Mouse (Mus musculus): ENCODE measurements around the gene Lxn. TPM values are rescaled to one million over a fixed set of nuclear protein-coding genes. Genes with fewer than 3 reads are reported as not detected.

The Lxn gene
- polyA plus RNA-seq (2015; fragmentation: Nextera tagmentation; extraction: Ambion mirVana): 94.2 and 104 TPM in 2 replicates

GRCm38 (mm10) chr3:67463450-67464372, at the start of gene Lxn:
Gene Lxn (minus strand): TSS chr3:67463926.
- H3K4me3 ChIP-seq: peak within 1 kb of the TSS; percentile 67
- H3K36me3 ChIP-seq: peaks cover 36% of the 10 kb centered on the region
- peak; percentile 91 for ATAC-seq (ENCODE audit: low FRiP score, low read depth)
- no peaks in the 10 kb centered on the region for H3K27me3 ChIP-seq
- no peaks in the 10 kb centered on the region for H3K9me3 ChIP-seq
- H3K4me1 ChIP-seq: peaks cover 15% of the 10 kb centered on the region
- peak within 1 kb of the TSS; percentile 78 for H3K9ac ChIP-seq
- WGBS: under 1% methylated on average over 43 of the region's 43 CpGs
- H3K4me2 ChIP-seq (replicated peaks): peak within 1 kb of the TSS; percentile 74
- H3K27ac ChIP-seq: peak within 1 kb of the TSS; percentile 88

- Histone ChIP-seq H3K9ac (no peak overlapping the region), H3K27ac (no peak overlapping the region), H3K36me3 (no peaks in the 10 kb centered on the region), H3K4me2 (replicated peaks) (no peak overlapping the region), H3K27me3 (peaks cover 46% of the 10 kb centered on the region), H3K9me3 (no peaks in the 10 kb centered on the region), H3K4me3 (no peak overlapping the region), H3K4me1 (0 out of 2 replicates have a peak, but pooled peaks cover 3% of the 10 kb centered on the region)
- peak; percentile 49; the same call in 1 of the 2 replicates for ATAC-seq (ENCODE audit: low FRiP score, low read depth)
- WGBS: 3% methylated on average over 5 of the region's 5 CpGs
Observed at GRCm38 (mm10) chr3:67512807-67513206, 49.1 kb upstream of the Lxn start.

GRCm38 (mm10) chr3:67508216-67508892, 44.6 kb upstream of the Lxn start:
- 75% methylated on average over 10 of the region's 10 CpGs for WGBS
- no peaks in the 10 kb centered on the region for H3K4me1 ChIP-seq
- H3K27me3 ChIP-seq: peaks cover 4% of the 10 kb centered on the region
- H3K4me2 ChIP-seq (replicated peaks): no peak overlapping the region
- H3K9me3 ChIP-seq: no peaks in the 10 kb centered on the region
- no peaks in the 10 kb centered on the region for H3K36me3 ChIP-seq
- no peak overlapping the region for H3K27ac ChIP-seq
- H3K4me3 ChIP-seq: no peak overlapping the region
- no peak overlapping the region for H3K9ac ChIP-seq
- no peak for ATAC-seq (ENCODE audit: low FRiP score, low read depth)

GRCm38 (mm10) chr3:67505286-67505685, 41.6 kb upstream of the Lxn start:
- Histone ChIP-seq H3K27me3 (no peaks in the 10 kb centered on the region), H3K27ac (no peak overlapping the region), H3K4me1 (no peaks in the 10 kb centered on the region), H3K9ac (no peak overlapping the region), H3K4me3 (no peak overlapping the region), H3K4me2 (replicated peaks) (no peak overlapping the region), H3K36me3 (no peaks in the 10 kb centered on the region), H3K9me3 (no peaks in the 10 kb centered on the region)
- ATAC-seq (ENCODE audit: low FRiP score, low read depth): no peak
- 74% methylated on average over 2 of the region's 2 CpGs for WGBS

- H3K9ac ChIP-seq: no peak overlapping the region
- no peaks in the 10 kb centered on the region for H3K27me3 ChIP-seq
- H3K36me3 ChIP-seq: no peaks in the 10 kb centered on the region
- H3K9me3 ChIP-seq: 0 out of 2 replicates have a peak, but pooled peaks cover 2% of the 10 kb centered on the region
- H3K27ac ChIP-seq: no peak overlapping the region
- 0 out of 2 replicates have a peak, but pooled peaks have one; percentile 54 for ATAC-seq (ENCODE audit: low FRiP score, low read depth)
- H3K4me2 ChIP-seq (replicated peaks): no peak overlapping the region
- no peak overlapping the region for H3K4me3 ChIP-seq
- H3K4me1 ChIP-seq: no peaks in the 10 kb centered on the region
- 17% methylated on average over 3 of the region's 3 CpGs for WGBS
Observed at GRCm38 (mm10) chr3:67503878-67504277, 40.2 kb upstream of the Lxn start.

GRCm38 (mm10) chr3:67499406-67499791, 35.7 kb upstream of the Lxn start:
- 87% methylated on average over 4 of the region's 4 CpGs for WGBS
- Histone ChIP-seq H3K9me3 (0 out of 2 replicates have a peak, but pooled peaks cover 4% of the 10 kb centered on the region), H3K27ac (no peak overlapping the region), H3K4me1 (no peaks in the 10 kb centered on the region), H3K4me2 (replicated peaks) (no peak overlapping the region), H3K4me3 (no peak overlapping the region), H3K27me3 (no peaks in the 10 kb centered on the region), H3K36me3 (no peaks in the 10 kb centered on the region), H3K9ac (no peak overlapping the region)
- no peak for ATAC-seq (ENCODE audit: low FRiP score, low read depth)

- Histone ChIP-seq H3K9me3 (0 out of 2 replicates have a peak, but pooled peaks cover 4% of the 10 kb centered on the region), H3K27me3 (no peaks in the 10 kb centered on the region), H3K36me3 (no peaks in the 10 kb centered on the region), H3K4me3 (no peak overlapping the region), H3K4me2 (replicated peaks) (no peak overlapping the region), H3K9ac (no peak overlapping the region), H3K27ac (no peak overlapping the region), H3K4me1 (0 out of 2 replicates have a peak, but pooled peaks cover 1% of the 10 kb centered on the region)
- no peak for ATAC-seq (ENCODE audit: low FRiP score, low read depth)
- 92% methylated on average over 8 of the region's 8 CpGs for WGBS
Observed at GRCm38 (mm10) chr3:67498773-67499405, 35.2 kb upstream of the Lxn start.

GRCm38 (mm10) chr3:67497998-67498397, 34.3 kb upstream of the Lxn start:
- WGBS: 81% methylated on average over 2 of the region's 2 CpGs

GRCm38 (mm10) chr3:67496310-67496709, 32.6 kb upstream of the Lxn start:
- no peaks in the 10 kb centered on the region for H3K36me3 ChIP-seq
- peaks cover 6% of the 10 kb centered on the region; the same call in 1 of the 2 replicates for H3K4me1 ChIP-seq
- no peak overlapping the region for H3K4me2 ChIP-seq (replicated peaks)
- no peak overlapping the region for H3K27ac ChIP-seq
- no peak overlapping the region for H3K4me3 ChIP-seq
- no peak for ATAC-seq (ENCODE audit: low FRiP score, low read depth)
- H3K9ac ChIP-seq: no peak overlapping the region
- 86% methylated on average over 10 of the region's 10 CpGs for WGBS
- H3K9me3 ChIP-seq: 0 out of 2 replicates have a peak, but pooled peaks cover 4% of the 10 kb centered on the region
- no peaks in the 10 kb centered on the region for H3K27me3 ChIP-seq

More at GRCm38 (mm10) chr3:67497998-67498397, 34.3 kb upstream of the Lxn start:
- ATAC-seq (ENCODE audit: low FRiP score, low read depth): no peak
- H3K9me3 ChIP-seq: 0 out of 2 replicates have a peak, but pooled peaks cover 4% of the 10 kb centered on the region
- no peak overlapping the region for H3K4me3 ChIP-seq
- no peak overlapping the region for H3K9ac ChIP-seq
- no peaks in the 10 kb centered on the region for H3K36me3 ChIP-seq
- H3K27me3 ChIP-seq: no peaks in the 10 kb centered on the region
- no peak overlapping the region for H3K27ac ChIP-seq
- no peak overlapping the region for H3K4me2 ChIP-seq (replicated peaks)
- H3K4me1 ChIP-seq: peaks cover 6% of the 10 kb centered on the region; the same call in 1 of the 2 replicates

- Histone ChIP-seq H3K4me3 (no peak overlapping the region), H3K27me3 (no peaks in the 10 kb centered on the region), H3K27ac (no peak overlapping the region), H3K9ac (no peak overlapping the region), H3K4me1 (peaks cover 6% of the 10 kb centered on the region; the same call in 1 of the 2 replicates), H3K9me3 (no peaks in the 10 kb centered on the region), H3K36me3 (no peaks in the 10 kb centered on the region), H3K4me2 (replicated peaks) (no peak overlapping the region)
- ATAC-seq (ENCODE audit: low FRiP score, low read depth): no peak
- 75% methylated on average over 8 of the region's 8 CpGs for WGBS
Observed at GRCm38 (mm10) chr3:67493132-67493531, 29.4 kb upstream of the Lxn start.

- Histone ChIP-seq H3K27me3 (no peaks in the 10 kb centered on the region), H3K9me3 (no peaks in the 10 kb centered on the region), H3K9ac (no peak overlapping the region), H3K4me2 (replicated peaks) (no peak overlapping the region), H3K4me1 (peaks cover 6% of the 10 kb centered on the region; the same call in 1 of the 2 replicates), H3K27ac (no peak overlapping the region), H3K36me3 (no peaks in the 10 kb centered on the region), H3K4me3 (no peak overlapping the region)
- ATAC-seq (ENCODE audit: low FRiP score, low read depth): no peak
- 85% methylated on average over 8 of the region's 8 CpGs for WGBS
Observed at GRCm38 (mm10) chr3:67492086-67492869, 28.6 kb upstream of the Lxn start.
